In genomic region chr14:4334476-4335080, GRCm38 (mm10) we compare ENCODE assay signal across 10 mouse cellular contexts. TPM values are rescaled to one million over a fixed set of nuclear protein-coding genes. Genes with fewer than 3 reads are reported as not detected.
DNase-seq lines count a peak whose midpoint lies in the region; ATAC-seq lines count a peak whose summit lies in the region.
"Not testable (repeated sequence)": the region's sequence is repeated elsewhere in the genome, so short reads cannot be mapped to it uniquely, and the experiment has no call there.
"Had no signal": no experiment of that assay in that cellular context is flagged by ENCODE, and none has a peak within 500 bp of the region (broad histone marks: within the 10 kb centered on the region; RNA-seq: fewer than 3 reads in every experiment).

Gene 2610042L04Rik (plus strand): TSS chr14:4334763.

- H3K27ac ChIP-seq in embryonic facial prominence, embryonic 12.5 days; heart, embryonic 10.5 days; hindbrain, embryonic 16.5 days (ENCODE audit: low read depth, low read length); lung, embryonic 15.5 days; neural tube, embryonic 12.5 days: not testable (repeated sequence)

- peak within 1 kb of the TSS; percentile 45 for H3K9ac ChIP-seq in embryonic facial prominence, embryonic 12.5 days
- peak within 1 kb of the TSS; percentile 67 for H3K9ac ChIP-seq in hindbrain, embryonic 16.5 days (ENCODE audit: low read depth, low read length)
- not testable (repeated sequence) for H3K9ac ChIP-seq in lung, embryonic 15.5 days
- peak within 1 kb of the TSS; percentile 48 for H3K9ac ChIP-seq in neural tube, embryonic 12.5 days

- not testable (repeated sequence) for H3K27me3 ChIP-seq in embryonic facial prominence, embryonic 12.5 days; heart, embryonic 10.5 days (ENCODE audit: insufficient read depth, poor library complexity, severe bottlenecking); hindbrain, embryonic 16.5 days (replicated peaks; ENCODE audit: control insufficient read depth, insufficient read depth, low read length); lung, embryonic 15.5 days; neural tube, embryonic 12.5 days (replicated peaks)

- not testable (repeated sequence) for H3K36me3 ChIP-seq in embryonic facial prominence, embryonic 12.5 days; heart, embryonic 10.5 days; hindbrain, embryonic 16.5 days (ENCODE audit: control insufficient read depth, insufficient read depth, low read length); lung, embryonic 15.5 days; neural tube, embryonic 12.5 days

- 2% methylated on average over 16 of the region's 48 CpGs for WGBS in embryonic facial prominence, embryonic 12.5 days
- WGBS in heart, embryonic 10.5 days = 3% methylated on average over 24 of the region's 48 CpGs
- WGBS in hindbrain, embryonic 16.5 days = 4% methylated on average over 32 of the region's 48 CpGs
- WGBS in lung, embryonic 15.5 days = 5% methylated on average over 14 of the region's 48 CpGs
- under 1% methylated on average over 30 of the region's 48 CpGs for whole genome bisulfite sequencing in neural tube, embryonic 12.5 days

- peak within 1 kb of the TSS; percentile 38 for H3K4me3 ChIP-seq in embryonic facial prominence, embryonic 12.5 days
- H3K4me3 ChIP-seq in heart, embryonic 10.5 days = peak within 1 kb of the TSS; percentile 52
- H3K4me3 ChIP-seq in hindbrain, embryonic 16.5 days (ENCODE audit: low read length) = peak within 1 kb of the TSS; percentile 49
- H3K4me3 ChIP-seq in lung, embryonic 15.5 days = peak within 1 kb of the TSS; percentile 29
- H3K4me3 ChIP-seq in neural tube, embryonic 12.5 days = peak within 1 kb of the TSS; percentile 36

- not testable (repeated sequence) for H3K9me3 ChIP-seq in embryonic facial prominence, embryonic 12.5 days; heart, embryonic 10.5 days; hindbrain, embryonic 16.5 days (ENCODE audit: control insufficient read depth, low read length); lung, embryonic 15.5 days; neural tube, embryonic 12.5 days

- DNase-seq in ZHBTc4 (ENCODE audit: low read depth, low spot score) = peak; percentile 33
- peak; percentile 55 for DNase-seq in heart, embryonic 10.5 days (ENCODE audit: low spot score)
- peak; percentile 2 to 9 for DNase-seq in layer of hippocampus, postnatal 10 days (ENCODE audit: low spot score in 2 of 2)
- DNase-seq in thymus, postnatal 4 days = peak; percentile 2

- not testable (repeated sequence) for ATAC-seq in embryonic facial prominence, embryonic 12.5 days (ENCODE audit: insufficient number of reproducible peaks, insufficient read depth, low FRiP score, low TSS enrichment); hindbrain, embryonic 16.5 days; lung, embryonic 15.5 days (ENCODE audit: borderline replicate concordance, extremely low read depth, low FRiP score, low TSS enrichment); neural tube, embryonic 12.5 days (ENCODE audit: low FRiP score, low read depth)

- H3K4me1 ChIP-seq in embryonic facial prominence, embryonic 12.5 days; heart, embryonic 10.5 days; hindbrain, embryonic 16.5 days (ENCODE audit: control insufficient read depth, insufficient read depth, low read depth, low read length); lung, embryonic 15.5 days; neural tube, embryonic 12.5 days: not testable (repeated sequence)

- H3K4me2 ChIP-seq in embryonic facial prominence, embryonic 12.5 days (replicated peaks) = peak within 1 kb of the TSS; percentile 74
- peak within 1 kb of the TSS; percentile 60 for H3K4me2 ChIP-seq in hindbrain, embryonic 16.5 days (ENCODE audit: low read length)
- H3K4me2 ChIP-seq in lung, embryonic 15.5 days = peak within 1 kb of the TSS; percentile 66
- H3K4me2 ChIP-seq in neural tube, embryonic 12.5 days (replicated peaks) = peak within 1 kb of the TSS; percentile 72

RNA-seq across cellular contexts. Expression of gene 2610042L04Rik, which starts in this region (rescaled TPM):
- 0.72 and 0.78 TPM in 2 replicates for polyA plus RNA-seq in embryonic facial prominence, embryonic 12.5 days (2016; fragmentation: Nextera tagmentation; extraction: Ambion mirVana)
- 0.17 TPM in 1 of 2 replicates, not detected in the other for polyA plus RNA-seq in heart, embryonic 10.5 days (2016; fragmentation: Nextera tagmentation; extraction: Ambion mirVana)
- 7.8 and 7.9 TPM in 2 replicates for polyA plus RNA-seq in hindbrain, embryonic 16.5 days (2015; fragmentation: Nextera tagmentation; extraction: Ambion mirVana)
- 1 to 10 TPM; 1.8 to 2.1 TPM for total RNA-seq in layer of hippocampus, postnatal 10 days (2021)
- 0.31 and 0.37 TPM in 2 replicates for polyA plus RNA-seq in lung, embryonic 15.5 days (2015; fragmentation: Nextera tagmentation; extraction: Ambion mirVana)
- polyA plus RNA-seq in neural tube, embryonic 12.5 days (2016; fragmentation: Nextera tagmentation; extraction: Ambion mirVana) = 1.3 and 1.4 TPM in 2 replicates
- polyA plus RNA-seq: heart, adult 2 months; lung, adult 2 months had no signal

Comparison
In these comparisons a context has a peak if more than half of its experiments do, and no peak if none do; other contexts are left out.
1. Peak in DNase-seq and H3K4me3 ChIP-seq in heart, embryonic 10.5 days; RNA of the gene not detected or under 1 TPM.
2. DNase-seq: peak in every context shown above with its lines; median percentile 55 in heart, embryonic 10.5 days; 33 in ZHBTc4; 6 in layer of hippocampus, postnatal 10 days; 2 in thymus, postnatal 4 days.